Mouse (Mus musculus): ENCODE data around the gene Rad51b. TPM values are rescaled to one million over a fixed set of nuclear protein-coding genes. Genes with fewer than 3 reads are reported as not detected.

Rad51b gene
- polyA plus RNA-seq, 1 experiment from 2014 or later = 6.4 TPM

- H3K4me3 ChIP-seq = no peak overlapping the region
- no peak overlapping the region for H3K27ac ChIP-seq (replicated peaks)
- H3K36me3 ChIP-seq (replicated peaks) = no peaks in the 10 kb centered on the region
- no peak for DNase-seq (ENCODE audit: low spot score)
- no peaks in the 10 kb centered on the region for H3K27me3 ChIP-seq (replicated peaks; ENCODE audit: low read depth, poor library complexity, severe bottlenecking)
- no peaks in the 10 kb centered on the region for H3K4me1 ChIP-seq
- H3K9me3 ChIP-seq = no peaks in the 10 kb centered on the region
- WGBS = 84% methylated on average over 2 of the region's 2 CpGs
Observed at GRCm38 (mm10) chr12:79585336-79585735, 288.3 kb downstream of the Rad51b start.

DNA sequence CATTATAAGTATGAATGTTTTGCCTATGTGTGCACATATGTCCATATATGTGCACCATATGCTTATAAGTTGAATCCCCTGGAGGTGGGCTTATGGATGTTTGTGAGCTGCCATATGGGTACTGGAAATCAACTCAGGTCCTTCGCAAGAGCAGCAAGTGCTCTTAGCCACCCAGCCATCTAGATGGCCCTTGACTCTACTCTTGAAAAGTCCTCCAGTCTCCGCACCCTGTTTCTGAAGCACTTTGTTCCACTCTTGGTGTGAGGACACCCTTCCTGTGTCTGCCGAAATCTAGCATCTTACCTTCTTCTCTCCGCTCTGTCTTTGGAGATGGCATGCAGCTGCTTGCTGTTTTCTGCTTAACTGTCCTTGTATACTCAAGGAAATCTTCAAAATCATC lies 291.7 kb downstream of the Rad51b start:
- Histone ChIP-seq H3K27ac (replicated peaks) (no peak overlapping the region), H3K4me1 (peaks cover 7% of the 10 kb centered on the region; the same call in 1 of the 2 replicates), H3K27me3 (replicated peaks; ENCODE audit: low read depth, poor library complexity, severe bottlenecking) (no peaks in the 10 kb centered on the region), H3K4me3 (no peak overlapping the region), H3K36me3 (replicated peaks) (no peaks in the 10 kb centered on the region), H3K9me3 (no peaks in the 10 kb centered on the region)
- DNase-seq (ENCODE audit: low spot score) = no peak
- WGBS = 93% methylated on average over 4 of the region's 4 CpGs

DNA sequence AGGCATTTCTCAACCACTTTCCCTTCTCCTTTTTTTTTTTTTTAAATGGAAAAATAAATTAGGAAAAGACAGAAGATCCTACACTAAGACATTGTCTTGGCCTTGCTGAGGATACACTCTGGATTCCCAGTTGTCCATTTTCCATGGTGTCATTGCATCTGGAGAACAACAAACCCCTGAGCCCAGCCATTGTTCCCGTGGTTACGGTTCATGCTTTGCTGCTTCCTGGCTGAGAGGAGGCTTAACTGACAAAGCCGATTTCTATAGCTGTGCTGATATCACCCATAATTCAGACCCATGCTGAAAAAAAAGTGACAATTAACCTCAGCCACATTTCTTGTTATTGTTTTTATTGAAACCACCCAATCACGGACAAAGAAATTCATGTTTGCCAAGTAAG lies 295.1 kb downstream of the Rad51b start:
- Histone ChIP-seq H3K36me3 (replicated peaks) (no peaks in the 10 kb centered on the region), H3K27ac (replicated peaks) (no peak overlapping the region; the same call in 1 of the 2 replicates), H3K27me3 (replicated peaks; ENCODE audit: low read depth, poor library complexity, severe bottlenecking) (no peaks in the 10 kb centered on the region), H3K4me3 (no peak overlapping the region), H3K9me3 (no peaks in the 10 kb centered on the region), H3K4me1 (peaks cover 7% of the 10 kb centered on the region)
- 59% methylated on average over 4 of the region's 4 CpGs for WGBS
- DNase-seq (ENCODE audit: low spot score) = no peak

DNA sequence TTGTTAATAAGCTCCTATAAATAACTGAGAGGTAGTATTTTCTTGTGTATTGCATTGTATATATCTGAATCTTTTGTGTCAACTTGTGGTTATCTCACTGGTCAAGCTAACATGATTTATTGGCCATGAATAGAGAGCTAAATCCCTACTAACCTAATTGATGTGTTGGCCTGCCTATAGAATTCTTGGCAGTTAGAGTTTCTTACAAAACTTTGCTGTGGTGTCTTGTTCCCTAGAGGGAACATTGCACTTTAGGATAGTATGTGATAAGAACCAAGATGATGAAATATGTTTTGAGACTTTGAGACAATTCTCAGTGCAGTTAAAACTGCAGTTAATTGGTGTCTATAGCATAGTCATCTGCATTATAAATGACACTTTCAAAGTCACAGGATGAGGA lies 299.8 kb downstream of the Rad51b start:
- no peaks in the 10 kb centered on the region for H3K27me3 ChIP-seq (replicated peaks; ENCODE audit: low read depth, poor library complexity, severe bottlenecking)
- DNase-seq (ENCODE audit: low spot score) = no peak
- no peak overlapping the region for H3K27ac ChIP-seq (replicated peaks)
- H3K9me3 ChIP-seq = no peaks in the 10 kb centered on the region
- no peak overlapping the region for H3K4me3 ChIP-seq
- peaks cover 41% of the 10 kb centered on the region for H3K4me1 ChIP-seq
- H3K36me3 ChIP-seq (replicated peaks) = no peaks in the 10 kb centered on the region

DNA sequence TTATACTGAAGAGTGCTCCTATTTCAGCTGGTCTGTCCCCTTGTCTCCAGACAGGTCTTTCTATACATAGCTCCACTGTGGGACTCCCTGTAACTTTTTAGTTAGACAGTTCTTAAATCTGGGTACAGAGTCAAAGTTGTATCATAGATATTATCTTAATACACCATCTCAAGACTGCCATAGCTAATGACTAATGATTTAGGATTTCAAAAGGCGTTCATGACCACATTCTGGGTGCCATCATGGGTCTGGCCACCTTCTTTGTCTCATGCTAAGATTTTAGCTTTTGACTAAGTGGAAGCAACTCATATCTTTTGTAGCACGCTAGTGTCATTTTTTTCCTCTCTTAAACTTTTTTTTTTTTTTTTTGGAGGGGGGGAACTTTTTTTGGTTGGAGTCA lies 300.3 kb downstream of the Rad51b start:
- Histone ChIP-seq H3K4me1 (peaks cover 42% of the 10 kb centered on the region), H3K9me3 (no peaks in the 10 kb centered on the region), H3K27me3 (replicated peaks; ENCODE audit: low read depth, poor library complexity, severe bottlenecking) (no peaks in the 10 kb centered on the region), H3K36me3 (replicated peaks) (no peaks in the 10 kb centered on the region), H3K4me3 (no peak overlapping the region), H3K27ac (replicated peaks) (no peak overlapping the region)
- 89% methylated on average over 2 of the region's 2 CpGs for WGBS
- DNase-seq (ENCODE audit: low spot score) = no peak

DNA sequence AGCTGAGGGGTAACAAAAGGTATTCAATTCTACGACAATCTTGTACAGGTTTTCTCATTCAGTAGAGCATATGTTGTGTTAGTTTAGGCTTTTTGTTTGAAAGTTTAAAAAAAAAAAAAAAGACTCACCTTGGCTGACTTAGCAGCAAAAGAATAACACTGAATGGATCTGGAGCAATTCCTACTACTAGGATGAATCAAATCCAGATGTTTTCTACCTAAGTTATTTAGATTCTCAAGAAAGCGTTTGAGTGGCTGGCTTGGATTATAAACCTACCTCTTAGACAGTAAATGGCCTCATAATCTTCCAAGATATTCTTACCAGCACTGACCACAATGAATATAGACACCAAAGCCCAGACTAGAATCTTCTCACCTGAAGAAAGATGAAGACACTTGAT lies 300.7 kb downstream of the Rad51b start:
- Histone ChIP-seq H3K4me3 (no peak overlapping the region), H3K4me1 (peaks cover 45% of the 10 kb centered on the region), H3K27me3 (replicated peaks; ENCODE audit: low read depth, poor library complexity, severe bottlenecking) (no peaks in the 10 kb centered on the region), H3K36me3 (replicated peaks) (no peaks in the 10 kb centered on the region), H3K9me3 (no peaks in the 10 kb centered on the region), H3K27ac (replicated peaks) (no peak overlapping the region)
- WGBS = 48% methylated on average over 2 of the region's 2 CpGs
- no peak for DNase-seq (ENCODE audit: low spot score)

GRCm38 (mm10) chr12:79598496-79598895 lies 301.4 kb downstream of the Rad51b start:
- no peak for DNase-seq (ENCODE audit: low spot score)
- Histone ChIP-seq H3K9me3 (no peaks in the 10 kb centered on the region), H3K27ac (replicated peaks) (no peak overlapping the region), H3K4me1 (peaks cover 45% of the 10 kb centered on the region), H3K27me3 (replicated peaks; ENCODE audit: low read depth, poor library complexity, severe bottlenecking) (no peaks in the 10 kb centered on the region), H3K4me3 (no peak overlapping the region), H3K36me3 (replicated peaks) (no peaks in the 10 kb centered on the region)
- WGBS = 34% methylated on average over 4 of the region's 4 CpGs

DNA sequence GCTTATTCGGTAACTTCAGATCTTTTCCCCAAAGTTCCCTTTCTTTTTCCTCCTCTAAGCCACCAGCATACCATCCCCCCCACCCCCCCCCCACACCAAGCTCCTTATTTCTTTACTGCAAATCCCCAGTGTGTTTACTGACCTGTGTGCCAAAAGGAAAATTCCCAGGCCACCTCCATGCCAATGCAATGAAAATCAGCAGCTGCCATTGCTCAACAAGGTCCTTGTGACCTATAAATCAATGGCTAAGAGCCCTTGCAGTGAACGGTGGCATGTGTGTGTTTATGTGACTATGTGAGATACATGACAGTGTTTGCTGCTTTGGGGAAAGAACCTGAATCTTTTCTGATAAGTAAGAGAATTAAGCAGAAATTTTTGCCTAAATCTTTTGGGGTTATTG lies 301.8 kb downstream of the Rad51b start:
- no peak overlapping the region for H3K4me3 ChIP-seq
- H3K4me1 ChIP-seq = peaks cover 45% of the 10 kb centered on the region
- H3K27ac ChIP-seq (replicated peaks) = 0 out of 2 replicates have a peak overlapping the region, but pooled peaks have one; percentile 48
- 77% methylated on average over 2 of the region's 2 CpGs for WGBS
- no peaks in the 10 kb centered on the region for H3K27me3 ChIP-seq (replicated peaks; ENCODE audit: low read depth, poor library complexity, severe bottlenecking)
- no peaks in the 10 kb centered on the region for H3K9me3 ChIP-seq
- DNase-seq (ENCODE audit: low spot score) = no peak
- no peaks in the 10 kb centered on the region for H3K36me3 ChIP-seq (replicated peaks)

GRCm38 (mm10) chr12:79600149-79600769 lies 303.2 kb downstream of the Rad51b start:
- H3K27ac ChIP-seq (replicated peaks) = peak overlapping the region; percentile 65
- WGBS = 57% methylated on average over 11 of the region's 11 CpGs

GRCm38 (mm10) chr12:79602641-79603040 lies 305.6 kb downstream of the Rad51b start:
- Histone ChIP-seq H3K27me3 (replicated peaks; ENCODE audit: low read depth, poor library complexity, severe bottlenecking) (no peaks in the 10 kb centered on the region), H3K4me1 (peaks cover 43% of the 10 kb centered on the region), H3K4me3 (no peak overlapping the region), H3K36me3 (replicated peaks) (no peaks in the 10 kb centered on the region), H3K9me3 (no peaks in the 10 kb centered on the region), H3K27ac (replicated peaks) (no peak overlapping the region)
- DNase-seq (ENCODE audit: low spot score) = no peak
- WGBS = 90% methylated on average over 3 of the region's 3 CpGs

More at GRCm38 (mm10) chr12:79600149-79600769, 303.2 kb downstream of the Rad51b start:
- H3K4me3 ChIP-seq = no peak overlapping the region
- H3K4me1 ChIP-seq = peaks cover 45% of the 10 kb centered on the region
- no peaks in the 10 kb centered on the region for H3K9me3 ChIP-seq
- H3K36me3 ChIP-seq (replicated peaks) = no peaks in the 10 kb centered on the region
- no peak for DNase-seq (ENCODE audit: low spot score)
- H3K27me3 ChIP-seq (replicated peaks; ENCODE audit: low read depth, poor library complexity, severe bottlenecking) = no peaks in the 10 kb centered on the region

DNA sequence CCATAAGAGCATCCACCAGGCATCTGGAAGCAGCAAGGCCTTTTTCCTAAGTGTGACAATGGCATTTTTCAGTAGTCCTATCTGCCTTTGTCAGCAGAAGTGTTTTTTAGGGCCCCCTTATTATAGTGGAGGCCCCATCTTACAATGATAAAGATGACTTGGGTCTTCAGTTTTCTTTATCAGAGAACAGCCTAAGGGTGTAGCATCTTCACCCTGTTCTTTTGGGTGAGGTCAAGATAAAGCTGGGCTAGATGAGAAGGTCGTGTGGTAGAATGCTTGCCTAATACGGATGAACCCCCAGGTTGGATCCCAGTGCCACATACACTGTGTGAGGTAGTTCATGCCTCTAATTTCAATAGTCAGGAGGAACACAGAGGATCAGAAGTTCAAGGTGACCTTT lies 307.8 kb downstream of the Rad51b start:
- Histone ChIP-seq H3K27me3 (replicated peaks; ENCODE audit: low read depth, poor library complexity, severe bottlenecking) (no peaks in the 10 kb centered on the region), H3K9me3 (no peaks in the 10 kb centered on the region), H3K4me1 (peaks cover 42% of the 10 kb centered on the region), H3K27ac (replicated peaks) (no peak overlapping the region), H3K36me3 (replicated peaks) (no peaks in the 10 kb centered on the region), H3K4me3 (no peak overlapping the region)
- WGBS = 81% methylated on average over 2 of the region's 2 CpGs
- DNase-seq (ENCODE audit: low spot score) = no peak

GRCm38 (mm10) chr12:79606197-79606631 lies 309.1 kb downstream of the Rad51b start:
- Histone ChIP-seq H3K9me3 (no peaks in the 10 kb centered on the region), H3K36me3 (replicated peaks) (no peaks in the 10 kb centered on the region), H3K4me3 (no peak overlapping the region), H3K27me3 (replicated peaks; ENCODE audit: low read depth, poor library complexity, severe bottlenecking) (no peaks in the 10 kb centered on the region), H3K27ac (replicated peaks) (no peak overlapping the region), H3K4me1 (peaks cover 46% of the 10 kb centered on the region)
- no peak for DNase-seq (ENCODE audit: low spot score)
- 92% methylated on average over 11 of the region's 11 CpGs for WGBS

GRCm38 (mm10) chr12:79609399-79610010 lies 312.4 kb downstream of the Rad51b start:
- no peaks in the 10 kb centered on the region for H3K27me3 ChIP-seq (replicated peaks; ENCODE audit: low read depth, poor library complexity, severe bottlenecking)
- no peak for DNase-seq (ENCODE audit: low spot score)
- no peak overlapping the region for H3K4me3 ChIP-seq
- peak overlapping the region; percentile 51 for H3K27ac ChIP-seq (replicated peaks)
- H3K9me3 ChIP-seq = no peaks in the 10 kb centered on the region
- H3K36me3 ChIP-seq (replicated peaks) = no peaks in the 10 kb centered on the region
- 76% methylated on average over 8 of the region's 8 CpGs for WGBS
- H3K4me1 ChIP-seq = peaks cover 51% of the 10 kb centered on the region

Measured in embryonic facial prominence, embryonic 10.5 days (tissue).